Mouse (Mus musculus): ENCODE measurements around the gene Cfap73.

Cfap73 gene

GRCm38 (mm10) chr5:120634131-120634530 is at the start of gene Cfap73:
Gene Cfap73 (minus strand): TSS chr5:120634235.
- no peak for DNase-seq (ENCODE audit: low spot score in 2 of 2)

DNA sequence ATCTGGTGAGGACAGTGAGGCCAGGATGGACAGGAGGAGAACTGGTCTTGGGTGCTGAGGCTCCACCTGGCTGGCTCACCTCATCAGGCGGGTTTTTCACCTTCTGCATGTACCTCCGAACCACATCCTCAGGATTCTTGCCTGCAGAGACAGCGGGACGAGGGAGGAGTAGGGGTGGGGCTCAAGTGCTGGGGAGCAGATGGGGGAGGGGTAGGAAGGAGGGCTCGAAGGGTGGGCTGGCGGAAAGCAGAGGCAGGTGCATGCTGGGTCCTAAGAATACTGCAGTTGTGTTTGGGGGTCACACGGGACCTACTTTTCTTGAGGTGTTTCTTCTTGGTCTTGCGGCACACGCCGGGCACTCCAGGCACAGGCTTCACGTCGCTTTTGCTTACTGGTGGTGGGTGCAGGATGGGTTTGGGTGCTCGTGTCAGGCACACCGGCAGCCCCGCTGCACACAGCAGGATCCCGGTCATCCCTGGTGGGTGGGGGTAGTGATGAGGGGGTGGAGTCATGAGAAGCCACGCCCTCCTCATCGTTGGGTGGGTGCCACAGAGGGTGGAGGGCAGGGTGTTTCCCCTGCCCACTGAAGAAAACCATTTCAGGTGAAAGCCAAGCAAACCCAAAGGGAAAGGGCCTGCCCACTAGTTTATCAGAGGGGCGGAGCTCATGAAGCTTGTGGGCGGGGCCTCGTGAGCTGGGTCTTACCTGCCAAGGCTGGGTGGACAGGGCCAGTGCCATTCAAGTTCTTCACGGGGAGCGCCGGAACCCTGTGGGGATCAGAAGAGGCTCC is 49.1 kb upstream of the Cfap73 start:
- DNase-seq (ENCODE audit: low spot score in 2 of 2), result no peak

- DNase-seq (ENCODE audit: low spot score in 2 of 2), result peak in 1 of 2 experiments; percentile 49
Observed at GRCm38 (mm10) chr5:120680918-120681317, 46.9 kb upstream of the Cfap73 start.

- peak; percentile 70 to 89 for DNase-seq (ENCODE audit: low spot score in 2 of 2)
Observed at GRCm38 (mm10) chr5:120679676-120680555, 45.9 kb upstream of the Cfap73 start.

DNA sequence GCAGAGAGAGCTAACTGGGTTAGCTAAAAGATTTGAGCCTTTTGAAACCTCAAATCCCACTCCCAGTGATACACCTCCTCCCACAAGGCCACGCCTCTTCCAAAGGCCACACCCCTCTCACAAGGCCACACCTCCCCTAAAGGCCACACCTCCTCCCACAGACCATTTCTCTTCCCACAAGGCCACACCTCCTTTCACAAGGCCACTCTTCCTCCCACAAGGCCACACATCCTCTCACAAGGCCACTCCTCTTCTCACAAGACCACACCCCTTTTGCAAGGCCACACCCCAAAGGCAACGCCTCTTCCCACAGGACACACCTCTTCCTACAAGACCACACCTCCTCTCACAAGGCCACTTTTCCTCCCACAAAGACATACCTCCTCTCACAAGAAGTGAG is 43.5 kb upstream of the Cfap73 start:
- DNase-seq (ENCODE audit: low spot score in 2 of 2), result no peak

DNA sequence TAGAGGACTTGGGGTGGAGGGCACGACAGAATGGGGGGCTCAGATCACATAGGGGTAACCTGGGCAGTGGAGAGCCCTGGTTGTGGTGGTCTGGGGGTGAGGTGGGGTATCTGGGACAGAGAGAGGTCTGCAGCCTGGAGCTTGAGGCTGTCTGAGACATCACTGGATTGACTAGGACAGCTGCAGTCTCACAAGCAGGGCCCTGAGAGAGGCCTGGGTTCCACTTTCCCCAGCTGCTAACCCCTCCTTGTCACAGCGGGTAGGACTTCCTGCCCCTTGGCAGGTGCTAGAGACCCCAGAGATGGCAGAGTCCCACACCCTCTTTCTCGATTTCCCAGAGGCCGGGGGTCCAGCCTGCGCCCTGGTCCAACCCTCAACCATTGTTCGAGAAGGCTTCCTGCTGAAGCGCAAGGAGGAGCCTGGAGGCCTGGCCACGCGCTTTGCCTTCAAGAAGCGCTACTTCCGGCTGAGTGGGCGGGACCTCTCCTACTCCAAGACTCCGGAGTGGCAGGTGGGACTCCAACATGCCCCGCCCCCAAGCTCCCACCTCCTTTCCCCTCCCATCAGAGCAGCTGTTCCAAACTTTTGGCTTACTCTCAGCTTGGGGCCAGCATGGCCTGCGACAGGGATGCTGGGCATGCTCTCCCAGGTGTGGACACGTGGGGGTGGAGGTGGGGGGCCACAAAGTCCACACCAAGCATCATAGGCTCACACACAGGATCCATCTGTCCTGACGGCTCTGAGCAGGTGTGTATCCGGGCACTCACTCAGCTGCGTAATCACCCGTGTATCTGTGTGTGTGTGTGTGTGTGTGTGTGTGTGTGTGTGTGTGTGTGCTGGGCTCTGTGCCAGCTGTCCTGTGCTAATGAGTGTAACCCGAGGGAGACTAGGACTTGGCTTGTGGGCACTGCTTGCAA is 40.5 kb upstream of the Cfap73 start:
- DNase-seq (ENCODE audit: low spot score in 2 of 2), result peak in 1 of 2 experiments; percentile 55

GRCm38 (mm10) chr5:120673626-120674025 is 39.6 kb upstream of the Cfap73 start:
- peak; percentile 69 to 76 for DNase-seq (ENCODE audit: low spot score in 2 of 2)

- DNase-seq (ENCODE audit: low spot score in 2 of 2), result no peak
Observed at GRCm38 (mm10) chr5:120671865-120672264, 37.8 kb upstream of the Cfap73 start.

DNA sequence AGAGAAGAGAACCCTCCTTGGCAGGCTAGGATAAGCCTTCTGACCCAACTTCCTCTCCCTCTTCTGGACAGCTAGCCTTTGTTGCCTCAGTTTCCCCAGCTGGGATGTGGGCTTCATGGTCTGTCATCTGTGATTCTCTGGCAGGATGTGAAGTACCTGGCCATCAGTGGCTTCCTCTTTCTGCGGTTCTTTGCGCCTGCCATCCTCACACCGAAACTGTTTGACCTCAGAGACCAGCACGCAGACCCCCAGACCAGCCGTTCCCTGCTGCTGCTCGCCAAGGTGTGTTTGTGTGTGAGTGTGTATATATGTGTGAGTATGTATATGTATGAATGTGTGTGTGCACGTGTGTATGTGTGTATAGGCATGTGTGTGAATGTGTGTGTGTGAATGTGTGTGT is 36.1 kb upstream of the Cfap73 start:
- no peak for DNase-seq (ENCODE audit: low spot score in 2 of 2)

DNA sequence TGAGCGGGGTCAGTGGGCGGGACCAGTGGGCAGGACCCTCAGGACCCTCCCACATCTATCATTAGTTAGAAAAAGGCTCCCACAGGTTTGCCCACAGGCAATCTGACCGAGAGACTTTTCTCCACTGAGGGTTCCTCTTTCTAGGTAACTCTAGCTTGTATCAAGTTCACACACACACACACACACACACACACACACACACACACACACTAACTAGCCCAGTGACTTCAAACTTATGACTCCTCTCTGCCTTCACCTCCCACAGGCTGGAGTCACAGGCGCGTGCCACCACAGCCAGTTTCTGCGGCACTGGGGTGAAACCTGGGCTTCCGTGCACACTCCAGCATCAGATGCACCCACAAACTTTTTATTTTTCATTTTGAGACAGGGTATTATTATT is 34.7 kb upstream of the Cfap73 start:
- DNase-seq (ENCODE audit: low spot score in 2 of 2), result no peak

GRCm38 (mm10) chr5:120664888-120665287 is 30.9 kb upstream of the Cfap73 start:
- no peak for DNase-seq (ENCODE audit: low spot score in 2 of 2)

GRCm38 (mm10) chr5:120660816-120661215 is 26.8 kb upstream of the Cfap73 start:
- no peak for DNase-seq (ENCODE audit: low spot score in 2 of 2)

DNA sequence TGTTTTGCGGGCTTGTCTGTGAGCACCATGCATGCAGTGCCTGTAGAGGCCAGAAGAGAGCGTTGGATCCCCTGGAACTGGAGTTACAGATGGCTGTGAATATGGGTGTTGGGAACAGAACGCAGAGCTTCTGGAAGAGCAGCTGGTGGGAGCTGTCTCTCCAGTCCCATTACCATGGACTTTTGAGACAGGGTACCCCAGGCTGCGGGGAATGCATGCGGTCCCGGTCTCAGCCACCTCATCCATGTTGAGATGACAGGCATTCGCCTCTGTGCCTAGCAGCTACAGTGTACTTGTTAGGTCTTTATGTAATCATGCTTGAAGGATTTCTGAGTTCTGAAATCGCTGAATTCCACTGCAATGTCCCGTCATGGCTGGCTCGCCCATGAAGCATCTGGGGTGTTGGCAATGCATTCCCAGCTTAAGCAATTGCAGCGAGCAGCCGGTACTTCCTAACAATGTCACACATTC is 22.3 kb upstream of the Cfap73 start:
- DNase-seq (ENCODE audit: low spot score in 2 of 2), result no peak

DNA sequence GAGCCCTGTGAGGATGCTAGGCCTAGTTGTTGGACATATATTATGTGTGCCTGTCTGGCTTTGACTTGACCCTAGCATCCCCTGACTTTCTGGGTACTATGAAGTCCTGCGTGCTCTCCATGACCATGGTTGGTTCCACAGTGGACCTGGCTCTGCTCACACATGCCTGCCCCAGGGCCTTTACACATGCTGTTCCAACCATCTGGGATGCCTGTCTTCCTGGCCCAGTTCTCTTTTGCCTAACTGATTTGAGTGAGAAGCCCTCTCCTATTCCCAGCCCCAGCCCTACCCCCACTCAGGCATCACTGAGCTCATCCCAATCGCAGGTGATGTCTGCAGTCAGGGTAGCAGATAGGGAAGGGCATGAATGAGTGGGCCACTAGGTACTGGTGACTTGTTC is 19.8 kb upstream of the Cfap73 start:
- no peak for DNase-seq (ENCODE audit: low spot score in 2 of 2)

DNA sequence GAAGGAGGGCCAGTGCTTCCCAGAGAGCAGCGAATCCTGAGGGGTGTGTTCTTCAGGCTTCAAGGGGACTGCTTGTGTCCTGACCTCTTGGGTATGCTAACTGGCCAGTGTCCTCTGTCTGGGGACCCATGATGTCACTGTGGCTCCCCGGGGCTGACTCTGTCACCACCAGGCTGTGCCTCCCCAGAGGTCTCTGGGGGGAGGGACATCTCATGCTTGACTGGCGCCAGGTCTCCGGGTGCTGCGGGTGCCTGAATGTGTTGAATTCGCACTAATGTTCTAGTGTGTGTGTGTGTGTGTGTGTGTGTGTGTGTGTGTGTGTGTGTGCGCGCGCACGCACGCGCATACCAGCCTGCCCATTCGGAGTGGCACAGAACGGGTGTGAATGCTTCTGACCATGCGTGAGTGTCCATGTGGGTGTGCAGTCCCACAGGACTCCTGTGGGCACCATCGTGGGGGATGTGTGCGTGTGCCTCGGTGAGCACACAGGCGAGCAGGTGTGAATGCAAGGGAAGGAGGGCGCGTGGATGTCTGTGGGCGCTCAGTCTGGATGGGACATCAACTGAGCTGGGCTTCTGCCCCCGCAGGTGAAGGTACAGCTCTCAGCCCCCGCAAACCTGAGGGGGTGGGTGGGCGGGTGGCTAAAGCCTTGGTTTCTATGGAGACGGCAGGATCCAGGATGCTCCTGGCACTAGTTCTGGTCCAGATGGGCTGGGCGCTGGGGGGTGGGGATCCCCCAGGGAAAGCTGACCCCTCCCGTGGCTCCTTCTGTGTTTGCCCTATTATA is 19.1 kb upstream of the Cfap73 start:
- DNase-seq (ENCODE audit: low spot score in 2 of 2), result no peak

DNA sequence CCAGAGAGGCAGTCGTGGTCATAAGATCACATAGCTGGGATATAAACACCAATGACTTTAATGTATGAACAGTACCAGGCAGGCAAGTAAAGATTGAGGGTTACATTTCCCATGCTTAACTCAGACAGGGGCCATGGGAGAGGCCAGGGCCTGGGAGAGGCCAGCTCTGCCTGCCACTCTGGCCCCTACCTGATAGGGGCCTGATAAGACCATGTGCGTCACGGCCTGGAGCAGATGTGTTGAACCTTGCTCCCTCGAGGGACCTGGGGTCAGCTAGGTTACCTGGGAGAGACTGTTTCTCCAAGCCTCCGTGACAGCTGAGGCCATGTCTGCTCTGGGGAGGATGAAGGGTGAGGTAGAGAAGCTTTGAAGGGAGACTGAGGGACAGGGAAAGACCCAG is 17.2 kb upstream of the Cfap73 start:
- no peak for DNase-seq (ENCODE audit: low spot score in 2 of 2)

DNA sequence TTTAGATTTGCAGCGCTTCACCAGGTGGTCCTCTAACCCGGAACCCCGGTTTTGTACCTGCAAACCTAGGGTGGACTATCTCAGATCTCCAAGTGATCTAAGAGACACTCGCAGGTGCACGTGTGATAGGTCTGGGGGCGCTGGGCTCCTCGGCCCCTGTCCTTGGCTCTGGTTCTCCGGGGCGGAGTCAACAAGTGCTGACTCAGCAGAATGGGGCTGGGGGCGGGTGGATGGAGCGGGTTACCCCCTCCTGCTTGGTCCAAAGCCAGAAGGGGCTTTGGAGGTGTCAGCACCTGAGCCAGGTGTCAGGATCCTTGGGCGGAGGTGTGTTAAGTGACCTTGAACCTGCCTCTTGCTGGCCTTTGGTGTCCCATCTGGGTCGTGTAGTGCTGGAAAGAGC is 15.9 kb upstream of the Cfap73 start:
- DNase-seq (ENCODE audit: low spot score in 2 of 2), result no peak

DNA sequence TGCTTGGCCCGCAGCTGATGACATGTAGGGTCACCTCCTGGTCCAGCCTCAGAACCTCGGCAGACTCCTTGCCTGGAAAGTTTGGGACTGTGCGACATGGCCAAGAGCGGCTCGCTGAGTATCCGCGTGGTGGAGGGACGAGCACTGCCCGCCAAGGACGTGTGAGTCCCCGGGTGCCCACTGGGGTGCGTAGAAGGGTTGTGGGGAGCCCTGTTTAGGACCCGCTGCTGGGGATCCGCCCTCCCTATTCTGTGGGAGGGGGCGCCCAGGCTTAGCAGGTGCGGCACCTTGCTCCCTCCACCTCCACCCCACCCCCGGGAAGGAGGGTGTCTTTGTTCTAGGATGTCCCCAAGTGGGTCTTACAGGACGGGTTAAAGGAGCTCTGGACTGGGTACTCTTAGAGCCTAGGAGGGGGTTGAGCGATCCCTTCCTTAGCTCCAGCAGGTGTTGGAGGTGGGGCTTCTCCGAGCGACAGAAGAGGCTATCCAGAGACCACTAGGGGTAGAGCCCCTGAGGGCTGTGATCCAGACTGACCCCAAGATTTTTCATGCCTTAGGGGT is 15.4 kb upstream of the Cfap73 start:
- no peak for DNase-seq (ENCODE audit: low spot score in 2 of 2)

- peak in 1 of 2 experiments; percentile 54 for DNase-seq (ENCODE audit: low spot score in 2 of 2)
Observed at GRCm38 (mm10) chr5:120648569-120649373, 14.7 kb upstream of the Cfap73 start, which contains the start of gene Rasal1. Gene Rasal1 (plus strand): TSS chr5:120648812.

All from cerebellum, postnatal 4 days (tissue).